Mouse (Mus musculus) ovary, postnatal 36 days (tissue): ENCODE measurements around the gene Slc13a5.

ENCODE experiments used
- DNase-seq: peaks from one replicate; pipeline ENCODE4 v3.0.0; 2022; ENCODE audit warnings: low spot score, mixed read lengths

Gene Slc13a5

GRCm38 (mm10) chr11:72266960-72267560 lies at the start of gene Slc13a5:
Slc13a5 (minus strand) TSS chr11:72267222.
- DNase-seq = peak; percentile 29

GRCm38 (mm10) chr11:72314151-72314895 lies 47.3 kb upstream of the Slc13a5 start, which contains the start of gene Fbxo39:
Fbxo39 (plus strand) TSS chr11:72314444.
- DNase-seq = no peak

- DNase-seq = no peak
Observed at GRCm38 (mm10) chr11:72311355-72312001, 44.5 kb upstream of the Slc13a5 start.

GRCm38 (mm10) chr11:72310491-72310890 lies 43.5 kb upstream of the Slc13a5 start:
- DNase-seq = no peak

GRCm38 (mm10) chr11:72308982-72309381 lies 42.0 kb upstream of the Slc13a5 start:
- no peak for DNase-seq

GRCm38 (mm10) chr11:72307461-72307860 lies 40.4 kb upstream of the Slc13a5 start:
- DNase-seq = no peak

GRCm38 (mm10) chr11:72302230-72302629 lies 35.2 kb upstream of the Slc13a5 start:
- DNase-seq = no peak

- peak; percentile 58 for DNase-seq
Observed at GRCm38 (mm10) chr11:72301334-72301733, 34.3 kb upstream of the Slc13a5 start, which contains the start of gene Xaf1. Xaf1 (plus strand) TSS chr11:72301629.

GRCm38 (mm10) chr11:72293116-72293515 lies 26.1 kb upstream of the Slc13a5 start:
- DNase-seq = no peak

GRCm38 (mm10) chr11:72287543-72287942 lies 20.5 kb upstream of the Slc13a5 start:
- DNase-seq = no peak

- DNase-seq = no peak
Observed at GRCm38 (mm10) chr11:72287126-72287525, 20.1 kb upstream of the Slc13a5 start.

- DNase-seq = no peak
Observed at GRCm38 (mm10) chr11:72286651-72287050, 19.6 kb upstream of the Slc13a5 start.

GRCm38 (mm10) chr11:72285971-72286480 lies 19.0 kb upstream of the Slc13a5 start:
- DNase-seq = no peak

GRCm38 (mm10) chr11:72284532-72285182 lies 17.6 kb upstream of the Slc13a5 start:
- no peak for DNase-seq

- no peak for DNase-seq
Observed at GRCm38 (mm10) chr11:72283486-72284224, 16.6 kb upstream of the Slc13a5 start.

- DNase-seq = no peak
Observed at GRCm38 (mm10) chr11:72281852-72282400, 14.9 kb upstream of the Slc13a5 start.

GRCm38 (mm10) chr11:72281143-72281851 lies 14.3 kb upstream of the Slc13a5 start:
- no peak for DNase-seq

GRCm38 (mm10) chr11:72273341-72273740 lies 6.3 kb upstream of the Slc13a5 start:
- DNase-seq = no peak

GRCm38 (mm10) chr11:72271761-72272160 lies 4.7 kb upstream of the Slc13a5 start:
- no peak for DNase-seq

GRCm38 (mm10) chr11:72266207-72266959 lies 639 bp downstream of the Slc13a5 start:
- peak; percentile 71 for DNase-seq
